Mouse (Mus musculus): ENCODE results near the gene Lrp4. TPM values are rescaled to one million over a fixed set of nuclear protein-coding genes. Genes with fewer than 3 reads are reported as not detected.
A peak's percentile ranks its signal among the peaks of the same experiment; 100 is the strongest.

Lrp4 gene
- total RNA-seq, 1 experiment from 2014 or later: 4.7 TPM

DNA sequence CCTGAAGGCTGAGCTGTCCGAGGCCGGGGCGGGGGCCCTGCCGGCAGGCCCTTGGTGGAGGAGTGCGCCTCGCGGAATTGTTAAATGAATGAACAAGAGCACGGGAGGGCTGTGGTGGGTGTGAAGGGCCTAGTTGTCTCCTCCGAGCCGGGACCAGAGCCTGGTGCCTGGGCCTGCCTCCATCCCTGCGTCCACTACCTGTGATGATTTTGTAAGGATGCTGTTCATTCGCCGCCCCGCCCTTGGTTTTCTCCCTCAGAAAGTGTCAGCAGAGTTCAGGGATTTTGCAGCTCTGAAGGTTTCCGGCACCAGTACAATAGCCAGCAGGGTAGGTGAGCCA is 69.8 kb downstream of the Lrp4 start:
- no peak for ATAC-seq (replicated peaks in 1 of 2; ENCODE audit: insufficient read depth in 1 of 2, low FRiP score in 2 of 2, low TSS enrichment in 1 of 2, low read depth in 1 of 2, poor library complexity in 2 of 2, severe bottlenecking in 2 of 2)

DNA sequence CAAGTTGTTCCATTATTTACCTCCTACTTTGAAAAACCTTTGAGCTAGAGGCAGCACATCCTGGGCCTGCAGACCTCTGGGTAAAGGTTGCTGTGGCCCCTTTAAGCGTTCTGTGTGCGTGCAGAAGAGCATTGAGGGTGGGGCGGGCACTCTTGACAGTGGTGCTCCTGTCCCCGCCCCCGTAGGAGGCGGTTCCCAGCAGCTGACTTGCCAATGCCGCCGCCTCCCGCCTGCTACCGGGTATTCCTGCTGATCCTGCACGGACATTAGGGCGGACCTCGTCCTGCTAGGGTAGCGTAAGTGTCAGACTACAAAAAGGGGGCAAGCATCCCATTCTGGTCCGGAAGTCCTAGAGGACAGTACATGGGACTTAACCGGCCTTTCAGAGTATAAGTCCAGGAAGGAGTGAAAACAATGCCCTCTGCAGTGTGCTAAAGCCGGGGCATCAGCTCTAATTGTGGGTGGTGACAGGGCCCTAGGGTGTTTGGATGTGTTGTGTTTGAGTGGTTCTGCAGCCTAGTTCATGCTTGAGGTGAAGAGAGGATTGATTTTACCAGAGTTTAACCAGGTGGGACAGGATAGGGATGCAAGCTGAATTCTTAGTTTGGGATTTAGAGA is 80.4 kb downstream of the Lrp4 start:
- peak; percentile 99 for ATAC-seq (replicated peaks in 1 of 2; ENCODE audit: insufficient read depth in 1 of 2, low FRiP score in 2 of 2, low TSS enrichment in 1 of 2, low read depth in 1 of 2, poor library complexity in 2 of 2, severe bottlenecking in 2 of 2)

Other genes starting within 250 kb of the Lrp4 start
- gene Ddb2, start 220.5 kb upstream of the Lrp4 start, total RNA-seq (2017): 30.8 and 33.9 TPM in 2 replicates
- 0.35 and 3.0 TPM in 2 replicates for gene Pacsin3, start 201.6 kb upstream of the Lrp4 start, total RNA-seq (2017)
- 32.4 and 47.7 TPM in 2 replicates for gene Arfgap2, start 192.5 kb upstream of the Lrp4 start, total RNA-seq (2017)
- gene 1110051M20Rik, start 12.8 kb upstream of the Lrp4 start, total RNA-seq (2017): 11.0 and 19.3 TPM in 2 replicates
- 91.6 and 114 TPM in 2 replicates for gene Ckap5, start 69.3 kb downstream of the Lrp4 start, total RNA-seq (2017)
- 0.30 TPM in 1 of 2 replicates, not detected in the other for gene F2, start 178.9 kb downstream of the Lrp4 start, total RNA-seq (2017)
- 8.6 and 12.4 TPM in 2 replicates for gene Zfp408, start 192.3 kb downstream of the Lrp4 start, total RNA-seq (2017)
- gene Arhgap1, start 192.3 kb downstream of the Lrp4 start, total RNA-seq (2017): 44.0 and 53.8 TPM in 2 replicates

All from hematopoietic stem cell, adult 5-6 weeks (primary cell).